ENCODE assay signal across 33 mouse cellular contexts in the genomic region with DNA sequence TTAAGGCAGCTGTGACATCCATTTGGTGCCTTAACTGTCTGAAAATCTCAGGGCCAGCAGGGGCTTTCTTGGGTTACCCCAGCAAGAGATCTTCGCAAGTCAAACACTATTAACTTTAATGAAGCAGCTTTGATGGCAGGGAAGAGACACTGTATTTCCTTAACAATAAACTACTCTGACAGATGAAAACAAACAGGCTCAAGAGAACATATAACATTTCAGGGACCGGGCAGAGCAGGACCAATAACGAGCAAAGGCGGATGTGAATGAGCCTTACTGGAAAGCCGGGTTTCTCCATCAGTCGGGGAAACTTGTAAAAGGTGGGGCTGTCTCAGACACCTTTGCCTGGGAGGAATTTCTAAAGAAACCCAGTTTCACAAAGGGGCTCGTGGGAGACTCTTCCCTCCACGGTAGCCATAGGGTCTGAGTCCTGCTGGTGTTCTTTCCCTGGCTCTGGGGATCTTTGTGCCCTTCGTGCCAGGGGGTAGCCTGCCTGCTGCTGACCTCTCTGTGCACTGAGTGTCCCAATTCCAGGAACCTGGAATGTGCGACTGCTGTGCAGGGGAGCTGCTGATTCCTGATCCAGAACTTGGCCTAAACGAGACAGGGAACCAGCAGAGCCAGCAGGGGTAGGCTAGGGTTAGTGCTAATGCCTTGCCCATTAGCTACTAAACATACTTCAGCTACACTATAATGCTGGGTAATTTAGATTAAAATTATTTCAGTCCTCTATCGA. TPM values are rescaled to one million over a fixed set of nuclear protein-coding genes. Genes with fewer than 3 reads are reported as not detected.
DNase-seq lines count a peak whose midpoint lies in the region; ATAC-seq and TF ChIP-seq lines count a peak whose summit lies in the region.
"Had no signal": no experiment of that assay in that cellular context is flagged by ENCODE, and none has a peak within 500 bp of the region (broad histone marks: within the 10 kb centered on the region; RNA-seq: fewer than 3 reads in every experiment).

No protein-coding gene starts in this region.

- in situ Hi-C loops in Patski (cut with MboI; ENCODE audit: low pct_unique_long_range_greater_than_20kb): loop anchor here (10.0 kb wide), 1 partner anchor 231 kb away; no protein-coding TSS in a partner anchor

- H3K36me3 ChIP-seq in kidney, embryonic 15.5 days: no peaks in the 10 kb centered on the region
- H3K36me3 ChIP-seq: forebrain, embryonic 15.5 days; hindbrain, embryonic 13.5 days; limb, embryonic 12.5 days; liver, embryonic 12.5 days; midbrain, embryonic 12.5 days; neural tube, embryonic 12.5 days had no signal

- peaks cover 76% of the 10 kb centered on the region for H3K4me1 ChIP-seq in kidney, embryonic 15.5 days
- H3K4me1 ChIP-seq: forebrain, embryonic 15.5 days; midbrain, embryonic 12.5 days; neural tube, embryonic 12.5 days had no signal

- CTCF ChIA-PET in Patski (lab: Charles Lee): interaction anchor here (1.7 to 3.1 kb wide), 3 partner anchors 127 to 348 kb away, joined by 3 to 10 read pairs (median 8); no protein-coding TSS in a partner anchor

- H3K9me3 ChIP-seq in kidney, embryonic 15.5 days (replicated peaks): no peaks in the 10 kb centered on the region
- H3K9me3 ChIP-seq: forebrain, embryonic 15.5 days; hindbrain, embryonic 13.5 days; limb, embryonic 12.5 days; liver, embryonic 12.5 days; midbrain, embryonic 12.5 days; neural tube, embryonic 12.5 days had no signal

- no peaks in the 10 kb centered on the region for H3K27me3 ChIP-seq in Patski
- 0 out of 2 replicates have a peak, but pooled peaks cover 4% of the 10 kb centered on the region for H3K27me3 ChIP-seq in kidney, embryonic 15.5 days
- H3K27me3 ChIP-seq: forebrain, embryonic 15.5 days; midbrain, embryonic 12.5 days had no signal

- no peak overlapping the region for H3K9ac ChIP-seq in kidney, embryonic 15.5 days
- H3K9ac ChIP-seq: forebrain, embryonic 15.5 days; hindbrain, embryonic 13.5 days; limb, embryonic 12.5 days; liver, embryonic 12.5 days; liver, postnatal 0 days; midbrain, embryonic 12.5 days; neural tube, embryonic 12.5 days had no signal

- peak; percentile 48 for ATAC-seq in Patski
- ATAC-seq in kidney, embryonic 15.5 days (replicated peaks; ENCODE audit: low FRiP score): peak; percentile 54
- no peak for ATAC-seq in erythroblast, adult 5-6 weeks (replicated peaks; ENCODE audit: low FRiP score, poor library complexity, severe bottlenecking)
- ATAC-seq in megakaryocyte-erythroid progenitor cell, adult 5-6 weeks (replicated peaks; ENCODE audit: low FRiP score, low TSS enrichment, poor library complexity, severe bottlenecking): no peak
- ATAC-seq: activated CD4-positive, CD25-positive, alpha-beta regulatory T cell, adult 4 months; forebrain, embryonic 15.5 days; intestine, postnatal 0 days; liver, embryonic 12.5 days; liver, postnatal 0 days had no signal

- H3K27ac ChIP-seq in kidney, embryonic 15.5 days: peak overlapping the region; percentile 86
- H3K27ac ChIP-seq: forebrain, embryonic 15.5 days; gastrocnemius, adult 2 months; hindbrain, embryonic 13.5 days; limb, embryonic 12.5 days; liver, embryonic 12.5 days; midbrain, embryonic 12.5 days; neural tube, embryonic 12.5 days; stomach, postnatal 0 days had no signal

- no peak overlapping the region for H3K4me3 ChIP-seq in kidney, embryonic 15.5 days (replicated peaks)
- H3K4me3 ChIP-seq: forebrain, embryonic 15.5 days; gastrocnemius, adult 2 months; hindbrain, embryonic 13.5 days; limb, embryonic 12.5 days; liver, embryonic 12.5 days; midbrain, embryonic 12.5 days; myocyte; neural tube, embryonic 12.5 days had no signal

- WGBS in kidney, embryonic 15.5 days: 16% methylated on average over 12 of the region's 12 CpGs

- POLR2A ChIA-PET in Patski (lab: Charles Lee): interaction anchor here (1.2 kb wide), 1 partner anchor 13 kb away, joined by 3 read pairs; no protein-coding TSS in a partner anchor

- 0 out of 2 replicates have a peak overlapping the region, but pooled peaks have one; percentile 29 for H3K4me2 ChIP-seq in kidney, embryonic 15.5 days
- H3K4me2 ChIP-seq: forebrain, embryonic 15.5 days; heart, embryonic 11.5 days; hindbrain, embryonic 13.5 days; limb, embryonic 12.5 days; liver, embryonic 12.5 days; midbrain, embryonic 12.5 days; neural tube, embryonic 12.5 days had no signal

- TF ChIP-seq CTCF in Patski (IDR thresholded peaks at IDR 0.05): no peak

- DNase-seq in Patski (ENCODE audit: low read depth, low spot score): no peak
- peak; percentile 66 for DNase-seq in kidney, adult 18-20 months
- DNase-seq in kidney, postnatal 25 days: peak; percentile 57 to 84
- DNase-seq in cerebellum, adult 11-12 months: no peak
- DNase-seq: adrenal gland, adult 2 months; B cell, adult 2 months; cerebellum, postnatal 10 days; gastrocnemius, adult 2 months; gastrocnemius, postnatal 36 days; heart, adult 18-20 months; heart, postnatal 36 days; layer of hippocampus, postnatal 36 days; liver, postnatal 0 days; lung, postnatal 36 days; right cerebral cortex, postnatal 4 days; thymus, adult 18-20 months; thymus, postnatal 36 days had no signal

RNA-seq across cellular contexts. Expression of gene Them7, which starts 11.4 kb away (rescaled TPM):
- 3.1 TPM for polyA plus RNA-seq in Patski (2021)
- polyA plus RNA-seq in kidney, embryonic 15.5 days (2015; fragmentation: Nextera tagmentation; extraction: Ambion mirVana): 2.1 and 3.0 TPM in 2 replicates
- total RNA-seq in erythroblast, adult 5-6 weeks (2015; ENCODE audit: low replicate concordance): 2.9 TPM in 1 of 2 replicates, not detected in the other
- not detected in 2 replicates for total RNA-seq in erythroblast, adult 5-6 weeks (2017; ENCODE audit: low replicate concordance)
- total RNA-seq in megakaryocyte-erythroid progenitor cell, adult 5-6 weeks (2014; fragmentation: Nextera tagmentation): 1.3 and 2.7 TPM in 2 replicates
- 2.7 and 3.2 TPM in 2 replicates for total RNA-seq in megakaryocyte-erythroid progenitor cell, adult 5-6 weeks (2017)
- total RNA-seq: gastrocnemius, postnatal 36 days; layer of hippocampus, postnatal 36 days; midbrain, postnatal 0 days had no signal
- polyA plus RNA-seq: activated CD4-positive, CD25-positive, alpha-beta regulatory T cell, adult 4 months; forebrain, embryonic 15.5 days; frontal cortex, adult 2 months; midbrain, postnatal 0 days; myocyte had no signal

Comparison
In these comparisons a context has a peak if more than half of its experiments do, and no peak if none do; other contexts are left out.
1. ATAC-seq: peak in Patski (single experiment) and kidney, embryonic 15.5 days (single experiment); none in erythroblast, adult 5-6 weeks (single experiment) and megakaryocyte-erythroid progenitor cell, adult 5-6 weeks (single experiment).
2. DNase-seq: peak in kidney, adult 18-20 months (single experiment) and kidney, postnatal 25 days (2 of 2); none in Patski (single experiment) and cerebellum, adult 11-12 months (single experiment).